Mouse (Mus musculus) cerebellum, adult 2 months (tissue): ENCODE results near the gene Avpr1b.

ENCODE experiments used
- CTCF ChIP-seq: fragments of 200-500 bp; IDR thresholded peaks from 2 replicates; pipeline ENCODE4 v1.5.1; 2011; ENCODE audit warnings: low read depth, mild to moderate bottlenecking, control low read depth, low read length, moderate library complexity, borderline replicate concordance; ENCODE audit not compliant: insufficient read depth
- POLR2A ChIP-seq: fragments of 200-500 bp; IDR thresholded peaks from 2 replicates; pipeline ENCODE4 v1.6.1; 2011; ENCODE audit warnings: low read length, control low read depth, borderline replicate concordance; ENCODE audit not compliant: insufficient read depth

- TF ChIP-seq CTCF (no peak), POLR2A (no peak)
Observed at GRCm38 (mm10) chr1:131614641-131615040, 15.6 kb downstream of the Avpr1b start.
